Mouse (Mus musculus): ENCODE results near the gene Dnah5.
"Not testable (repeated sequence)": the region's sequence is repeated elsewhere in the genome, so short reads cannot be mapped to it uniquely, and the experiment has no call there.

The Dnah5 gene

GRCm38 (mm10) chr15:28307131-28307530 lies 103.6 kb downstream of the Dnah5 start:
- DNase-seq (ENCODE audit: low read depth, low spot score): no peak

GRCm38 (mm10) chr15:28307884-28308283 lies 104.3 kb downstream of the Dnah5 start:
- DNase-seq (ENCODE audit: low read depth, low spot score): no peak

GRCm38 (mm10) chr15:28310516-28310915 lies 107.0 kb downstream of the Dnah5 start:
- no peak for DNase-seq (ENCODE audit: low read depth, low spot score)

GRCm38 (mm10) chr15:28313451-28313850 lies 109.9 kb downstream of the Dnah5 start:
- DNase-seq (ENCODE audit: low read depth, low spot score): no peak

GRCm38 (mm10) chr15:28315812-28316528 lies 112.4 kb downstream of the Dnah5 start:
- DNase-seq (ENCODE audit: low read depth, low spot score): no peak

- DNase-seq (ENCODE audit: low read depth, low spot score): no peak
These were observed 119.0 kb downstream of the Dnah5 start for GRCm38 (mm10) chr15:28322533-28322932.

GRCm38 (mm10) chr15:28326985-28327384 lies 123.4 kb downstream of the Dnah5 start:
- DNase-seq (ENCODE audit: low read depth, low spot score): no peak

- no peak for DNase-seq (ENCODE audit: low read depth, low spot score)
These were observed 123.9 kb downstream of the Dnah5 start for GRCm38 (mm10) chr15:28327441-28327840.

GRCm38 (mm10) chr15:28341151-28341550 lies 137.6 kb downstream of the Dnah5 start:
- no peak for DNase-seq (ENCODE audit: low read depth, low spot score)

GRCm38 (mm10) chr15:28367561-28367960 lies 164.0 kb downstream of the Dnah5 start:
- DNase-seq (ENCODE audit: low read depth, low spot score): no peak

GRCm38 (mm10) chr15:28370431-28370830 lies 166.9 kb downstream of the Dnah5 start:
- no peak for DNase-seq (ENCODE audit: low read depth, low spot score)

- DNase-seq (ENCODE audit: low read depth, low spot score): no peak
These were observed 168.0 kb downstream of the Dnah5 start for GRCm38 (mm10) chr15:28371506-28371905.

- DNase-seq (ENCODE audit: low read depth, low spot score): no peak
These were observed 170.8 kb downstream of the Dnah5 start for GRCm38 (mm10) chr15:28374394-28374793.

GRCm38 (mm10) chr15:28380909-28381308 lies 177.4 kb downstream of the Dnah5 start:
- DNase-seq (ENCODE audit: low read depth, low spot score): no peak

- not testable (repeated sequence) for DNase-seq (ENCODE audit: low read depth, low spot score)
These were observed 190.2 kb downstream of the Dnah5 start for GRCm38 (mm10) chr15:28393723-28394122.

- DNase-seq (ENCODE audit: low read depth, low spot score): no peak
These were observed 191.9 kb downstream of the Dnah5 start for GRCm38 (mm10) chr15:28395481-28395880.

GRCm38 (mm10) chr15:28398472-28398871 lies 194.9 kb downstream of the Dnah5 start:
- DNase-seq (ENCODE audit: low read depth, low spot score): no peak

- no peak for DNase-seq (ENCODE audit: low read depth, low spot score)
These were observed 195.7 kb downstream of the Dnah5 start for GRCm38 (mm10) chr15:28399258-28399657.

- DNase-seq (ENCODE audit: low read depth, low spot score): no peak
These were observed 201.1 kb downstream of the Dnah5 start for GRCm38 (mm10) chr15:28404630-28405029.

GRCm38 (mm10) chr15:28405136-28405535 lies 201.6 kb downstream of the Dnah5 start:
- DNase-seq (ENCODE audit: low read depth, low spot score): no peak

GRCm38 (mm10) chr15:28439702-28440101 lies 236.2 kb downstream of the Dnah5 start:
- no peak for DNase-seq (ENCODE audit: low read depth, low spot score)

- DNase-seq (ENCODE audit: low read depth, low spot score): no peak
These were observed 240.9 kb downstream of the Dnah5 start for GRCm38 (mm10) chr15:28444494-28444893.

- not testable (repeated sequence) for DNase-seq (ENCODE audit: low read depth, low spot score)
These were observed 257.7 kb downstream of the Dnah5 start for GRCm38 (mm10) chr15:28461091-28461778.
